In the genomic region with DNA sequence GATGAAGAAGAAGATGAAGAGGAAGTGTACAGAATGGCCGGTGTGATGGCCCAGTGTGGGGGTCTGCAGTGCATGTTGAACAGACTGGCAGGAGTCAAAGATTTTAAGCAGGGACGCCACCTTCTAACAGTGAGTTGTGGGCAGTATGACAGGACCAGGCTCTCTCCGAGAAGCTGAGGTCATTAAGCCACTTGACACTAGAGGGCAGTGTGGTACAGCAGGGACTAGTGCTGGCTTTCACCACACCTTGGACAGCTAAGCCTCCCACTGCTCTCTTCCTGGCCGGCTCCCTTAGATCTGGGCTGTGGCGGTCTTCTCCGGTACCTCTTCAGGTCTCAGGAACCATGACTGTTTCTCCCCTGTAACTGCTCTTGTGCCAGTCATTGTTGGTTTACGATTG, we compare ENCODE assay signal across 8 mouse cellular contexts.
DNase-seq lines count a peak whose midpoint lies in the region; ATAC-seq and TF ChIP-seq lines count a peak whose summit lies in the region.

No protein-coding gene starts in this region.

- ATAC-seq in forebrain, embryonic 12.5 days (ENCODE audit: low FRiP score) = 0 out of 2 replicates have a peak, but pooled peaks have one; percentile 36
- peak; percentile 66 for ATAC-seq in liver, embryonic 16.5 days (ENCODE audit: low read depth)
- peak; percentile 59; the same call in 1 of the 2 replicates for ATAC-seq in neural tube, embryonic 15.5 days (ENCODE audit: low FRiP score)

- DNase-seq in c-Kit-positive CD71-negative TER-119-negative erythroid progenitor cells, embryonic 14.5 days (ENCODE audit: low read depth) = peak; percentile 66
- DNase-seq in heart, postnatal 25 days (ENCODE audit: low spot score) = peak; percentile 49
- DNase-seq in kidney, postnatal 4 days = peak; percentile 85 to 89

- H3K27ac ChIP-seq in forebrain, embryonic 12.5 days = no peak overlapping the region
- H3K27ac ChIP-seq in liver, embryonic 16.5 days (ENCODE audit: low read length) = no peak overlapping the region
- H3K27ac ChIP-seq in neural tube, embryonic 15.5 days (replicated peaks) = no peak overlapping the region
- H3K27ac ChIP-seq in testis, adult 2 months (ENCODE audit: control insufficient read depth, insufficient read depth, low read depth, low read length) = no peak overlapping the region

- H3K4me1 ChIP-seq in E14TG2a.4 (replicated peaks; ENCODE audit: low read depth, low read length) = no peaks in the 10 kb centered on the region
- no peaks in the 10 kb centered on the region for H3K4me1 ChIP-seq in forebrain, embryonic 12.5 days
- H3K4me1 ChIP-seq in liver, embryonic 16.5 days (ENCODE audit: control insufficient read depth, low read depth, low read length) = no peaks in the 10 kb centered on the region
- no peaks in the 10 kb centered on the region for H3K4me1 ChIP-seq in neural tube, embryonic 15.5 days
- H3K4me1 ChIP-seq in testis, adult 2 months (ENCODE audit: control insufficient read depth, insufficient read depth, low read length) = no peaks in the 10 kb centered on the region

- H3K36me3 ChIP-seq in E14TG2a.4 (ENCODE audit: insufficient read depth, low read length) = peaks cover 100% of the 10 kb centered on the region
- peaks cover 100% of the 10 kb centered on the region for H3K36me3 ChIP-seq in forebrain, embryonic 12.5 days (replicated peaks)
- peaks cover 95% of the 10 kb centered on the region for H3K36me3 ChIP-seq in liver, embryonic 16.5 days (ENCODE audit: control insufficient read depth, insufficient read depth)
- peaks cover 97% of the 10 kb centered on the region for H3K36me3 ChIP-seq in neural tube, embryonic 15.5 days
- peaks cover 15% of the 10 kb centered on the region for H3K36me3 ChIP-seq in testis, adult 2 months (ENCODE audit: control insufficient read depth, insufficient read depth, low read length)

- intact Hi-C loops in heart, postnatal 25 days (cut with DNase I) = loop anchor here (1.0 to 10.0 kb wide), 4 partner anchors 102 to 385 kb away; no protein-coding TSS in a partner anchor

- TF ChIP-seq POLR2A in testis, adult 2 months (IDR thresholded peaks at IDR 0.05; ENCODE audit: control insufficient read depth, low read depth, low read length) = no peak

- no peak overlapping the region for H3K4me3 ChIP-seq in E14TG2a.4 (replicated peaks; ENCODE audit: low read length)
- no peak overlapping the region for H3K4me3 ChIP-seq in forebrain, embryonic 12.5 days (replicated peaks)
- no peak overlapping the region for H3K4me3 ChIP-seq in liver, embryonic 16.5 days (ENCODE audit: low read depth, low read length)
- H3K4me3 ChIP-seq in neural tube, embryonic 15.5 days (replicated peaks) = no peak overlapping the region
- no peak overlapping the region for H3K4me3 ChIP-seq in testis, adult 2 months (ENCODE audit: control insufficient read depth, low read depth, low read length)

- H3K9ac ChIP-seq in forebrain, embryonic 12.5 days = no peak overlapping the region
- H3K9ac ChIP-seq in liver, embryonic 16.5 days (ENCODE audit: low read depth, low read length) = no peak overlapping the region
- H3K9ac ChIP-seq in neural tube, embryonic 15.5 days (replicated peaks) = no peak overlapping the region

- TF ChIP-seq CTCF in E14TG2a.4 (conservative IDR thresholded peaks at IDR 0.05; ENCODE audit: low read length) = peak; percentile 60
- peak; percentile 79; the same call in 1 of the 2 replicates for TF ChIP-seq CTCF in testis, adult 2 months (IDR thresholded peaks at IDR 0.05; ENCODE audit: control insufficient read depth, insufficient read depth, insufficient replicate concordance, low read depth, low read length)

- H3K9me3 ChIP-seq in E14TG2a.4 (ENCODE audit: low read length) = no peaks in the 10 kb centered on the region
- H3K9me3 ChIP-seq in forebrain, embryonic 12.5 days = no peaks in the 10 kb centered on the region
- H3K9me3 ChIP-seq in liver, embryonic 16.5 days (replicated peaks; ENCODE audit: control insufficient read depth, low read length) = no peaks in the 10 kb centered on the region
- H3K9me3 ChIP-seq in neural tube, embryonic 15.5 days (replicated peaks) = no peaks in the 10 kb centered on the region

- H3K27me3 ChIP-seq in E14TG2a.4 (ENCODE audit: insufficient read depth, low read length) = no peaks in the 10 kb centered on the region
- H3K27me3 ChIP-seq in forebrain, embryonic 12.5 days = no peaks in the 10 kb centered on the region
- no peaks in the 10 kb centered on the region for H3K27me3 ChIP-seq in liver, embryonic 16.5 days (ENCODE audit: control insufficient read depth, insufficient read depth, low read depth, low read length)
- H3K27me3 ChIP-seq in neural tube, embryonic 15.5 days (replicated peaks) = no peaks in the 10 kb centered on the region
- no peaks in the 10 kb centered on the region for H3K27me3 ChIP-seq in testis, adult 2 months (ENCODE audit: control insufficient read depth, insufficient read depth, low read length)

- H3K4me2 ChIP-seq in forebrain, embryonic 12.5 days = no peak overlapping the region
- no peak overlapping the region for H3K4me2 ChIP-seq in liver, embryonic 16.5 days (ENCODE audit: low read depth, low read length)
- H3K4me2 ChIP-seq in neural tube, embryonic 15.5 days = no peak overlapping the region

- WGBS in forebrain, embryonic 12.5 days = 59% methylated on average over 7 of the region's 7 CpGs
- 55% methylated on average over 7 of the region's 7 CpGs for WGBS in liver, embryonic 16.5 days (ENCODE audit: insufficient replicate concordance)
- WGBS in neural tube, embryonic 15.5 days = 39% methylated on average over 7 of the region's 7 CpGs
